Mouse (Mus musculus) lung, adult 2 months (tissue): ENCODE results near the gene Cd247.

ENCODE experiments used
- CTCF ChIP-seq: fragments of 200-500 bp; IDR thresholded peaks from 2 replicates; pipeline ENCODE4 v1.5.1; 2011; ENCODE audit warnings: mild to moderate bottlenecking, low read length, control low read depth; ENCODE audit not compliant: insufficient read depth
- POLR2A ChIP-seq: fragments of 200-500 bp; IDR thresholded peaks from 2 replicates; pipeline ENCODE4 v1.6.1; 2011; ENCODE audit warnings: low read depth, mild to moderate bottlenecking, control low read depth, low read length, borderline replicate concordance; ENCODE audit errors: extremely low read depth

DNA sequence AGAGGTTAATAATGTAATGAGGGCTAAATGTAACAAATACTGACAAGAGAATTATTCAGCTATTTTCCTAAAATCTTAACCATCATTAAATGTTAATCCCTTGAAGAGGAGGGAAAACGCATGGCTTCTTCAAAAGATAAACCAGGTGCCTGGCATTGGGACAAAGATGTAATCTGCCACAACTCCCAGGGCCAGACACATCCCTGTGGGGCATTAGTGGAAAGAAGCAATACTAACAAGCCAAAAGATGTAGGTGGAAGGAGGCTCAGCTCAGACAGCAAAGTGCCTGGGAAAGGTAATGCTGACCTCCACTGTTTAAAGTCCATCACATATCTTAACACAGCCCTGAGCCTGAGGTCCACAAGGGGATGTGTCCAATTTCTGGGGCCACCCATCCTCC lies 134.0 kb downstream of the Cd247 start:
- no peak for TF ChIP-seq POLR2A
- TF ChIP-seq CTCF: no peak
